In the genomic region with DNA sequence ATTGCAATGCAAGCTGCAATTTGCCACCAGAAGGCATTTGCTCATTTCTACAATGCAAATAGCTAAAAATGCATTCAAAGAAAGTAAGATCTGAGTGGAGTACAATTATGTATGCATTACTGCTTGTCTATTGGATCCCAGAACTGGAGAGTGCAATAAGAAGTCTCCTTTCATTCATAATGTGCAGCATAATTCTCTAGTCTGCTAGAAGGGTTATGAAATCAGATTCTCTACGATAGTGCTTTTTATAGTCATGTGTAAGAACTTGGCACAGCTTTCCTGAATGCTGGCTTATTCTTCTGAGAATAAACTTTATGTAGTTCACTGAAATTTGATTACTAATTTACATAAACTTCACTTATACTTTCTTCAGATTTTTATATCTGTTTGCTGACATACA, we compare ENCODE assay signal across 22 mouse cellular contexts.
DNase-seq lines count a peak whose midpoint lies in the region; ATAC-seq and TF ChIP-seq lines count a peak whose summit lies in the region.
"Had no signal": no experiment of that assay in that cellular context is flagged by ENCODE, and none has a peak within 500 bp of the region (broad histone marks: within the 10 kb centered on the region; RNA-seq: fewer than 3 reads in every experiment).

No protein-coding gene starts in this region.

- WGBS in embryonic facial prominence, embryonic 14.5 days = 75% methylated on average over 1 of the region's 1 CpGs
- 92% methylated on average over 1 of the region's 1 CpGs for WGBS in embryonic facial prominence, embryonic 10.5 days

- H3K36me3 ChIP-seq in embryonic facial prominence, embryonic 14.5 days (ENCODE audit: control insufficient read depth, insufficient read depth, low read length) = no peaks in the 10 kb centered on the region
- no peaks in the 10 kb centered on the region for H3K36me3 ChIP-seq in embryonic facial prominence, embryonic 10.5 days (replicated peaks)
- H3K36me3 ChIP-seq: embryonic facial prominence, embryonic 12.5 days; forebrain, embryonic 12.5 days; heart, embryonic 10.5 days; hindbrain, embryonic 12.5 days; hindbrain, embryonic 15.5 days had no signal

- no peak overlapping the region for H3K27ac ChIP-seq in embryonic facial prominence, embryonic 14.5 days (replicated peaks; ENCODE audit: low read depth, low read length)
- no peak overlapping the region for H3K27ac ChIP-seq in embryonic facial prominence, embryonic 10.5 days (replicated peaks)
- no peak overlapping the region for H3K27ac ChIP-seq in left cerebral cortex, adult 2 months
- H3K27ac ChIP-seq: embryonic facial prominence, embryonic 12.5 days; forebrain, embryonic 12.5 days; heart, adult 2 months; heart, embryonic 10.5 days; hindbrain, embryonic 12.5 days; hindbrain, embryonic 15.5 days had no signal

- no peaks in the 10 kb centered on the region for H3K4me1 ChIP-seq in embryonic facial prominence, embryonic 14.5 days (ENCODE audit: control insufficient read depth, insufficient read depth, low read length)
- H3K4me1 ChIP-seq in embryonic facial prominence, embryonic 10.5 days = no peaks in the 10 kb centered on the region
- H3K4me1 ChIP-seq: embryonic facial prominence, embryonic 12.5 days; forebrain, embryonic 12.5 days; heart, embryonic 10.5 days; hindbrain, embryonic 12.5 days; hindbrain, embryonic 15.5 days had no signal

- peak; percentile 6 for DNase-seq in embryonic facial prominence, embryonic 14.5 days (ENCODE audit: low spot score)
- DNase-seq in embryonic facial prominence, embryonic 10.5 days (ENCODE audit: low spot score) = no peak
- DNase-seq in left cerebral cortex, adult 11 months (ENCODE audit: low spot score) = peak; percentile 4
- no peak for DNase-seq in left cerebral cortex, adult 2 months (ENCODE audit: extremely low spot score in 1 of 2, low spot score in 2 of 2)
- DNase-seq in brain, adult 2 months (ENCODE audit: low read depth, low spot score) = peak; percentile 46
- DNase-seq in adrenal gland, postnatal 25 days = no peak
- DNase-seq: adrenal gland, postnatal 10 days; cerebellum, adult 18-20 months; cerebellum, adult 9-10 months; cerebellum, postnatal 14 days; gastrocnemius, postnatal 10 days; gastrocnemius, postnatal 36 days; heart, adult 2 months had no signal

- H3K4me3 ChIP-seq in embryonic facial prominence, embryonic 14.5 days (ENCODE audit: low read depth, low read length) = no peak overlapping the region
- H3K4me3 ChIP-seq in embryonic facial prominence, embryonic 10.5 days = no peak overlapping the region
- no peak overlapping the region for H3K4me3 ChIP-seq in left cerebral cortex, adult 2 months
- H3K4me3 ChIP-seq: embryonic facial prominence, embryonic 12.5 days; erythroblast, embryonic 14.5 days; forebrain, embryonic 12.5 days; heart, adult 2 months; heart, embryonic 10.5 days; hindbrain, embryonic 12.5 days; hindbrain, embryonic 15.5 days had no signal

- H3K4me2 ChIP-seq in embryonic facial prominence, embryonic 14.5 days (ENCODE audit: low read depth, low read length) = no peak overlapping the region
- H3K4me2 ChIP-seq: embryonic facial prominence, embryonic 12.5 days; forebrain, embryonic 12.5 days; hindbrain, embryonic 12.5 days; hindbrain, embryonic 15.5 days had no signal

- H3K9me3 ChIP-seq in embryonic facial prominence, embryonic 14.5 days (ENCODE audit: control insufficient read depth, low read length) = no peaks in the 10 kb centered on the region
- no peaks in the 10 kb centered on the region for H3K9me3 ChIP-seq in embryonic facial prominence, embryonic 10.5 days
- H3K9me3 ChIP-seq: embryonic facial prominence, embryonic 12.5 days; forebrain, embryonic 12.5 days; heart, embryonic 10.5 days; hindbrain, embryonic 12.5 days; hindbrain, embryonic 15.5 days had no signal

- no peaks in the 10 kb centered on the region for H3K27me3 ChIP-seq in embryonic facial prominence, embryonic 14.5 days (replicated peaks; ENCODE audit: control insufficient read depth, insufficient read depth, low read length)
- no peaks in the 10 kb centered on the region for H3K27me3 ChIP-seq in embryonic facial prominence, embryonic 10.5 days (replicated peaks; ENCODE audit: low read depth, poor library complexity, severe bottlenecking)
- H3K27me3 ChIP-seq: embryonic facial prominence, embryonic 12.5 days; forebrain, embryonic 12.5 days; hindbrain, embryonic 12.5 days; hindbrain, embryonic 15.5 days had no signal

- no peak for TF ChIP-seq CTCF in left cerebral cortex, adult 2 months (IDR thresholded peaks at IDR 0.05)

- intact Hi-C loops in left cerebral cortex, adult 2 months (cut with DNase I) = no loop called here

- ATAC-seq in embryonic facial prominence, embryonic 14.5 days (ENCODE audit: low read depth) = no peak
- ATAC-seq: activated CD4-positive, CD25-positive, alpha-beta regulatory T cell, adult 4 months; forebrain, embryonic 16.5 days; intestine, postnatal 0 days had no signal

- no peak overlapping the region for H3K9ac ChIP-seq in embryonic facial prominence, embryonic 14.5 days (ENCODE audit: low read depth, low read length)
- H3K9ac ChIP-seq: embryonic facial prominence, embryonic 12.5 days; forebrain, embryonic 12.5 days; hindbrain, embryonic 12.5 days; hindbrain, embryonic 15.5 days had no signal

Comparison
In these comparisons a context has a peak if more than half of its experiments do, and no peak if none do; other contexts are left out.
1. DNase-seq: peak in embryonic facial prominence, embryonic 14.5 days (single experiment), left cerebral cortex, adult 11 months (single experiment) and brain, adult 2 months (single experiment); none in embryonic facial prominence, embryonic 10.5 days (single experiment), left cerebral cortex, adult 2 months (0 of 2) and adrenal gland, postnatal 25 days (single experiment).